Mouse (Mus musculus) embryonic stem cell, embryonic (primary cell): ENCODE results near the gene Prss27.

Source experiments
- CTCF ChIA-PET, 4 experiments: fragments of 300-600 bp in 2 of 4; fragments of 350-600 bp in 2 of 4; sonication (Branson Sonifier 250); formaldehyde crosslinking; loops; one replicate each; lab custom pipeline; 2022; ENCODE audit warnings: inconsistent platforms in 2 of 4; lab: Charles Lee
- POLR2A ChIA-PET, 4 experiments: fragments of 300-600 bp in 2 of 4; fragments of 350-600 bp in 2 of 4; sonication (Branson Sonifier 250); formaldehyde crosslinking; loops; one replicate each; lab custom pipeline; 2022; ENCODE audit warnings: antibody characterized with exemption in 4 of 4, inconsistent platforms in 1 of 4; lab: Charles Lee

Gene Prss27

GRCm38 (mm10) chr17:24012921-24013320, 25.0 kb upstream of the Prss27 start:
- CTCF ChIA-PET, result interaction anchor here in 1 of 4 experiments (0.7 kb wide), 1 partner anchor 19 kb away, joined by 6 read pairs; no protein-coding TSS in a partner anchor
- POLR2A ChIA-PET, result interaction anchor here in 1 of 4 experiments (1.9 kb wide), 1 partner anchor 10 kb away, joined by 7 read pairs; no protein-coding TSS in a partner anchor

DNA sequence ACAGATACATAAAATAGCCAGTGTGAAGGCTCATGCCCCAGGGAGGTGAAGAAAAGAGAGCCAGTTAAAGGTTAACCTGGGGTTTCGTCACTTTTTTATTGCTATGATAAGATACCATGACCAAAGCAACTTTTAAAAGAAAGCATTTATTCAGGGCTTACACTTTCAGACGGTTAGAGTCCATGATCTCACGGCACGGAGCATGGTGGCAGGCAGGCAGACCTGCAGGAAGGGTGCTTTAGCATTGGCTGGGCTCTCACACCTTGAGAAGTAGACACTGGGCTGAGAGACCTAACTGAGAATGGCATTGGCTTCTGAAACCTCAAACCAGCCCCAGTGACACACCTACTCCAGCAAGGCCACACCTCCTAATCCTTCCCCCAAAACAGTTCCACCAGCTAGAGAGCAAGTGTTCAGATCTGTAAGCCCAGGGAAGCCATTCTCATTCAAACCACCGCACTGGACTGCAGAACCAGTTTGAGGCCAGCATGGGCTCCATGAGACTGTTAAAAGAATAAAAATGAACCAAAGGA, 23.4 kb upstream of the Prss27 start:
- POLR2A ChIA-PET, result interaction anchor here in 3 of 4 experiments (0.8 to 3.6 kb wide), 23 partner anchors 8 to 514 kb away, joined by 3 to 13 read pairs (median 5); partner anchors contain the start of genes Amdhd2 (in 1 of the 3), Ccnf (in 1 of the 3), Mlst8 (in 1 of the 3) and Prss27 (in 1 of the 3)
- CTCF ChIA-PET, result interaction anchor here (0.6 to 2.2 kb wide), 11 partner anchors 8 to 238 kb away, joined by 3 to 12 read pairs (median 6); no protein-coding TSS in a partner anchor

DNA sequence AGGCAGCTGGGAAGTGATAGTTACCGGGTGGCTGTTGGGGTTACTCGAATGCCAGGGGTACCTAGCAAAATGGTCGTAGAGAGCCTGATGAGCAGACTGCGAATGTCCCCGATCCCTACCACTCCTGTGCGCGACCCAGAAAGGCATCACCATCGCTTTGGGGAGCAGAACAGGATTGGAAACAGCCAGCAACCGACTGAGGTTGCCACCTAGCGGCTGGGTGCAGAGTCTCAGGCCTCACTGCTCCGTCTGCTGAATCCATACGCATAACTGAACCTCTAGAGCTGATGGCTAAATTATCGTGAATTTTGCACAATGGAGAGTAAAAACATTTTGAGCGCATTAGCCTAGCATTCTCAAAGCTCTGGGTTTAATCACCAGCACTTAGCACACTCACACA, 22.2 kb upstream of the Prss27 start:
- ChIA-PET POLR2A (interaction anchor here in 3 of 4 experiments (0.6 to 3.6 kb wide), 29 partner anchors 9 to 513 kb away, joined by 3 to 13 read pairs (median 4); partner anchors contain the start of genes Ccnf (in 2 of the 3), Amdhd2 (in 1 of the 3), Mlst8 (in 1 of the 3) and Prss27 (in 1 of the 3)), CTCF (interaction anchor here (0.6 to 2.2 kb wide), 21 partner anchors 9 to 1782 kb away, joined by 3 to 12 read pairs (median 3); partner anchors contain the start of genes Prss32 (in 1 of the 4) and Prss41 (in 1 of the 4))

DNA sequence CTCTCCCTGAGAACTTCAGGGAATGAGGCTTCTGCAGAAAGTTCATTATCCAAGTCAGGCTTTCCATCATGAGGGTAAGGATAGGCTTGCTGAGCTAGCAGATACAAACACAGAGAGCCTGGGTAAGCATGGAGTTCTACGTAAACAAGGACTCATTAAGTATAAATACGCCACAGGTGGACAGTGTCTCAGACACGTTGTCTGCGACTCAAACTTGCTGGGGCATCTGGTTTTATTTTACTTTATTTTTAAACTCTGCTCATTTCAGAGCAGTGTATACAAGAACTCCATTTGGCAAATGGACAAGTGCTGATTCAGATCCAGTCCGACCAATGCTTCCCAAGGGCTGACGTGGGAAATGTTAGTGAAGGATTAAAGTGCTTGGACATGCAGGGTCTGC, 17.2 kb upstream of the Prss27 start:
- POLR2A ChIA-PET, result interaction anchor here in 3 of 4 experiments (0.7 to 4.8 kb wide), 18 partner anchors 10 to 393 kb away, joined by 3 to 43 read pairs (median 6); partner anchors contain the start of genes Ccnf (in 1 of the 3), Elob (in 1 of the 3), Prss27 (in 1 of the 3) and Rnps1 (in 1 of the 3)
- CTCF ChIA-PET, result interaction anchor here in 1 of 4 experiments (0.6 kb wide), 1 partner anchor 27 kb away, joined by 5 read pairs; no protein-coding TSS in a partner anchor

DNA sequence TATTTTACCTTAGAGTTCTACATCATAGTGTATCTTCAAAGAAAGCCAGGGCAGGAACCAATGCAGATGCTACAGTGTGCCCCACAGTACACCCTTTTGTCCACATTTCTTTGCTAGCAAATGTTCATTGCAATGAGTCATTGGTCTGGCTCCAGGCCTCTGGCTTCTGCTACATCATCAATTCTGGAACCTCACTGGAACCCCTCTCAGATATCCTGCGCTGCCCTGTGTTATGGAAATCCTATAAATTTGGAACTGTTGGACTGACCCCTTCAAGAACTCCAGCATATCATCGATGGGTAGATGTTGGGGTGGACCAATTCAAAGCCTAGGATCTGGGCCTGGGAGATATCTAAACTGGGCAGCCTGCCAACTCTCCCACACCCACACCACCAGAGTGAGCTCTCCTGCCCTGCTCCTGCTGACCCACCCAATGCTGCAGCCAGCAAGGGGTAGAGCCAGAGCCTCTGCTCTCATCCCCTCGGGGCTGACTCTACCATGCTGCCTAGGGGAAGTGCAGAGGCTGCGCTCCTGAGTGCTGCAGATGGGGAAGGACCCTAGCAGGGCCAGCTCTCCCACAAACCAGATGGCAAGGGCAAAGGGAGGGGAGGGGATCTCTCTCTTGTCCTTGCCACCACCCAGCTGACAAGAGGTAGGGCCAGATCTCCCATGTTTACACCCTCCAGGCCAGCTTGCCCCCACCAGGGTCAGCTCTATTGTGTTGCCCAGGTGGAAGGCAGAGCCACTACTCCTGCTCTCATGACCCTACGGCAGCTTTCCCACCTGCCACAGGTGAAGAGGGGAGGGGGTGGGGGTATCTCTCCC, 16.4 kb upstream of the Prss27 start:
- POLR2A ChIA-PET, result interaction anchor here (0.6 to 4.8 kb wide), 50 partner anchors 8 to 479 kb away, joined by 3 to 43 read pairs (median 4); partner anchors contain the start of genes Ccnf (in 2 of the 4), Prss27 (in 2 of the 4), Abca3 (in 1 of the 4) and Elob (in 1 of the 4)
- CTCF ChIA-PET, result interaction anchor here in 3 of 4 experiments (0.6 to 1.2 kb wide), 4 partner anchors 9 to 28 kb away, joined by 3 to 8 read pairs (median 4); no protein-coding TSS in a partner anchor

GRCm38 (mm10) chr17:24029477-24029876, 8.5 kb upstream of the Prss27 start:
- ChIA-PET CTCF (interaction anchor here in 1 of 4 experiments (1.1 kb wide), 1 partner anchor 66 kb away, joined by 3 read pairs; no protein-coding TSS in a partner anchor), POLR2A (interaction anchor here in 2 of 4 experiments (0.6 to 4.3 kb wide), 13 partner anchors 8 to 385 kb away, joined by 3 to 32 read pairs (median 5); partner anchors contain the start of genes Elob (in 1 of the 2) and Rnps1 (in 1 of the 2))

GRCm38 (mm10) chr17:24030551-24030950, 7.4 kb upstream of the Prss27 start:
- POLR2A ChIA-PET, result interaction anchor here in 3 of 4 experiments (0.6 to 4.3 kb wide), 32 partner anchors 8 to 497 kb away, joined by 3 to 32 read pairs (median 4); partner anchors contain the start of genes Atp6v0c (in 2 of the 3), Ccnf (in 2 of the 3), Elob (in 1 of the 3) and Kctd5 (in 1 of the 3)
- CTCF ChIA-PET, result interaction anchor here in 3 of 4 experiments (0.6 to 1.6 kb wide), 9 partner anchors 9 to 99 kb away, joined by 3 to 5 read pairs (median 4); no protein-coding TSS in a partner anchor

DNA sequence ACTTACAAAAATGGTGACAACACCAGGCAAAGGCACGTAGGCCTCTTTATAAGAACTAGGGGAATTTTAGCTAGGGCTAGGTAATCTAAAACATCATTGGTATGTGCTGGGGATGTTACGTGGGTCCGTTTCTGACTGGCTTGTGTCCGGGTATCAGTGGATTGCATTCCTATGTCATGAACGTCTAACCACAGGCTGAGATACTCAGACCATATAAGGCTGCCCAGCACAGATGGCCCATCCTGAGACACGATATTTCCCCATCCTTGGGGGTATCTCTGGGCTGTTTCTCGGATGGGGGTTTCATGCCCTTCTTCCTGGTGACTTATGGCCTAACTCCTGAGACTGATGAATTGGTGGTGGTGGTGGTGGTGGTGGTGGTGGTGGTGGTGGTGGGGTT, 2.9 kb upstream of the Prss27 start:
- CTCF ChIA-PET, result interaction anchor here in 1 of 4 experiments (0.6 kb wide), 2 partner anchors 98 to 104 kb away, joined by 4 to 8 read pairs; no protein-coding TSS in a partner anchor
- POLR2A ChIA-PET, result interaction anchor here in 2 of 4 experiments (0.7 to 6.3 kb wide), 6 partner anchors 8 to 232 kb away, joined by 3 to 43 read pairs (median 5); no protein-coding TSS in a partner anchor

GRCm38 (mm10) chr17:24036954-24037353, 990 bp upstream of the Prss27 start:
- ChIA-PET POLR2A (interaction anchor here in 2 of 4 experiments (0.8 to 6.3 kb wide), 14 partner anchors 8 to 491 kb away, joined by 3 to 43 read pairs (median 4); partner anchors contain the start of genes Kctd5 (in 1 of the 2) and Traf7 (in 1 of the 2)), CTCF (interaction anchor here in 2 of 4 experiments (0.7 to 0.9 kb wide), 3 partner anchors 9 to 95 kb away, joined by 3 to 8 read pairs (median 5); no protein-coding TSS in a partner anchor)

DNA sequence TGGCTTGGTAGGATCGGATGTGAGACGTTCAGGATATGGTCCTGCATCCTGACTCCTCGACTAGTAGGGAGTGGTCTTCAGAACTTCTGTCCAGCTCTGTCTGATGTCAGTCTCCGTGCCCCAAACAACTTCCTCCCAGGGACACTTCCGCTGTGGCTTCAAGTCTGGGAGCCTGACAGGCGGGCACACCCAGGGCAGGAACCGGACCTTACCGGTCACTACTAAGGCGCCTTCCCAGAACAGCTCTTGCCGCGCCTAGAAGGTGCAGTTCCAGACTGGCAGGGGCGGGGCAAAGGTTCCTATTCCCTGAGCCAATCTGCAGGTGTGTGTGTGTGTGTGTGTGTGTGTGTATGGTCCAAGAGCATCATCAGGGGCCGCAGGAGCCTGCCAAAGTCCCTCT, 584 bp upstream of the Prss27 start:
- ChIA-PET CTCF (interaction anchor here in 2 of 4 experiments (0.7 to 0.9 kb wide), 3 partner anchors 8 to 94 kb away, joined by 3 to 8 read pairs (median 5); no protein-coding TSS in a partner anchor), POLR2A (interaction anchor here in 2 of 4 experiments (0.8 to 6.3 kb wide), 11 partner anchors 13 to 490 kb away, joined by 3 to 43 read pairs (median 4); partner anchors contain the start of gene Traf7 (in 1 of the 2))

DNA sequence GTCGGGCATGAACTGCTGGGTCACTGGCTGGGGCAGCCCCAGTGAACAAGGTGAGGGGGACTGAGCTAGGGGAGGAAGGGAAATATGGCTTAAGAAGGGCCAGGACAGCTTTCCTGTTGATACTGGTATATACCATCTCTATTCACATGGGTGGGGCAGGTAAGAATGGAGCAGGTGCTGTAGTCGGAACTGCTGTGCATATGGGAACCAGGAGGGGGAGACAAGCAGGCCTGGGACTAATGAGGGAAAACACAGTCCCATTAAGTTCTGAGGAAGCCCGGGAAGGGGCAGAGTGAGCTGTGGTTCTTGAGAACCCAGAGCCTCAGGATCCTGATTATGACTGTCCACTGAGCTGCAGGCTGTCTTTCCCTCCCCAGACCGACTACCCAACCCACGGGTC, 6.5 kb downstream of the Prss27 start:
- POLR2A ChIA-PET, result interaction anchor here (0.6 to 5.4 kb wide), 30 partner anchors 8 to 383 kb away, joined by 3 to 32 read pairs (median 4); partner anchors contain the start of genes Amdhd2 (in 2 of the 4), Ccnf (in 2 of the 4), Abca3 (in 1 of the 4) and Kctd5 (in 1 of the 4)
- CTCF ChIA-PET, result interaction anchor here (0.5 to 2.1 kb wide), 27 partner anchors 8 to 1524 kb away, joined by 3 to 8 read pairs (median 3); partner anchors contain the start of genes Prss32 (in 2 of the 4), Prss41 (in 2 of the 4) and Ccnf (in 1 of the 4)

DNA sequence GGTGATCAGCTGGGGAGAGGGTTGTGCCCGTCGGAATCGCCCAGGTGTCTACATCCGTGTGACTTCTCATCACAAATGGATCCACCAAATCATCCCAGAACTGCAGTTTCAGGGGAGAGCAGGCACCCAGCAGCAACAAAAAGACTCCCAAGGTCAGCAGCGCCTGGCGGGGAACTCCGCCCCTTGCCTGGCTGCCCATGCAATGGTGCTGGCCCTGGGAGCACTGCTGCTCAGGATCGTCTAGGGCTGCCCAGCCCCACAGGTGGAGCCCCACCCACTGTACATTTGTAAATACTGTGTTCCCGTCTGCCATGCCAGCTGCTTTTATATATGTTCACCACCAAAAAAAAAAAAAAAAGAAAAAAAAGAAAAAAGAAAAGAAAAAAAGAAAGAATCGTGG, 7.7 kb downstream of the Prss27 start:
- ChIA-PET POLR2A (interaction anchor here (0.5 to 5.4 kb wide), 27 partner anchors 8 to 1205 kb away, joined by 3 to 32 read pairs (median 5); partner anchors contain the start of genes Ccnf (in 1 of the 4) and Pdpk1 (in 1 of the 4)), CTCF (interaction anchor here (0.5 to 2.1 kb wide), 14 partner anchors 8 to 1677 kb away, joined by 3 to 8 read pairs (median 4); no protein-coding TSS in a partner anchor)

- POLR2A ChIA-PET, result interaction anchor here (0.6 to 5.4 kb wide), 22 partner anchors 9 to 1205 kb away, joined by 3 to 32 read pairs (median 4); partner anchors contain the start of genes Ccnf (in 1 of the 4) and Pdpk1 (in 1 of the 4)
- CTCF ChIA-PET, result interaction anchor here (0.5 to 2.1 kb wide), 12 partner anchors 9 to 1676 kb away, joined by 3 to 8 read pairs (median 4); no protein-coding TSS in a partner anchor
Measured at GRCm38 (mm10) chr17:24046026-24046425, 8.1 kb downstream of the Prss27 start.

DNA sequence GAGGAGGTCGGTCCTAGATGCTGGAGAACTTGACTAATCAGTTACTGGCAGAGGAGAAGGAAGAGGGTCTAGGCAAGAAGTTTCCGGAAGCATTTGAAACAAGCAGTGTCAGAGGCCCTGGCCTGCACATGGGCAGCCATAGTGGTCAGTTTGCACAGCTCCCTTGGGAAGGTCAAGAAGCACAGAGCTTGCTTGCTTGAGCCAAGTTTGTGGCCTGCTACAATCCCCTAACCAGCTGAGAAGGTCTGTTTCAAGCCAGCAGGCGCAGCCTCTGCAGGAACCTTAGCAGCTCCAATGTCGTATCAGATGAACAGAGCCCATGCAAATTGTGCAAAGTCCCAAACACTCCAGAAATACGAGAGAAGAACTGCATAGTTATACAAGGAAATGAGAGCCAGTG, 10.1 kb downstream of the Prss27 start:
- ChIA-PET POLR2A (interaction anchor here in 2 of 4 experiments (0.6 to 5.4 kb wide), 2 partner anchors 17 to 339 kb away, joined by 3 to 32 read pairs; no protein-coding TSS in a partner anchor), CTCF (no interaction called here)

DNA sequence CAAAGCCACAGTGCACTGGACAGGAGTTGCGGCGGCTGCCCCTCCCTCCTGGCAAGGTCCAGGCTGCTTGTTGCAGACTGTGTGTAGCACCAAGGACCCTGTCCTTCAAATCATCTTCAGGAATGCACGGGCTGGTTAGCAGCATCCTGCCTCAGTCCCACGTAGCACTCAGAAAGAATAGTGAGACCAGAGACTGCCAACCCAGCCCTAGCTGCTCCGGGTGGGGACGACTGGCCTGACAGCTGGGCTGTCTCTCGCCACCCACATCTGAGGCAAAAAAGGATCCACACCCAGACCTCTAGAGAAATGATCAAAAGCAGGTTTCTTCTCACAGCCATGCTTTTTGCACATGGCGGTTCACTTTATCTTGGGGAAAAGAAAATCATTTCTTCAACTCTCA, 11.1 kb downstream of the Prss27 start:
- ChIA-PET CTCF (no interaction called here), POLR2A (interaction anchor here in 2 of 4 experiments (0.5 to 5.4 kb wide), 5 partner anchors 11 to 340 kb away, joined by 3 to 32 read pairs (median 3); no protein-coding TSS in a partner anchor)
